Mouse (Mus musculus) adrenal gland, adult 18-20 months (tissue): Measurements from ENCODE around the gene Rce1. TPM values are rescaled to one million over a fixed set of nuclear protein-coding genes. Genes with fewer than 3 reads are reported as not detected.

Experiments
- DNase-seq, 2 experiments: peaks; one replicate each; pipeline ENCODE4 v3.0.0; 2021 to 2022; ENCODE audit warnings: low spot score in 2 of 2
- long read RNA-seq, 2 experiments: library from polyadenylated mRNA; stranded (forward); transcript quantifications; one replicate each; pipeline ENCODE4 v2.0.0; 2021
- total RNA-seq, 2 experiments: library from RNA; stranded (reverse); gene quantifications; 1 replicate in 1 of 2; 2 replicates in 1 of 2; pipeline ENCODE4 v1.2.3; 2021

Gene Rce1
- total RNA-seq: 10 to 100 TPM; 34.1 to 38.1 TPM
- long read RNA-seq, experiment 1, transcript Rce1-201 (8 exons, 1,425 nt): major isoform, 8 of 27 reads
- long read RNA-seq, experiment 1, partial matches to known transcripts: 3 of 27 reads
- long read RNA-seq, experiment 1, other reads (novel, unspliced or antisense): 9 of 27 reads
- long read RNA-seq, experiment 2, transcript Rce1-201 (8 exons, 1,425 nt): major isoform, 34 of 74 reads
- long read RNA-seq, experiment 2, partial matches to known transcripts: 7 of 74 reads
- long read RNA-seq, experiment 2, other reads (novel, unspliced or antisense): 23 of 74 reads

DNA sequence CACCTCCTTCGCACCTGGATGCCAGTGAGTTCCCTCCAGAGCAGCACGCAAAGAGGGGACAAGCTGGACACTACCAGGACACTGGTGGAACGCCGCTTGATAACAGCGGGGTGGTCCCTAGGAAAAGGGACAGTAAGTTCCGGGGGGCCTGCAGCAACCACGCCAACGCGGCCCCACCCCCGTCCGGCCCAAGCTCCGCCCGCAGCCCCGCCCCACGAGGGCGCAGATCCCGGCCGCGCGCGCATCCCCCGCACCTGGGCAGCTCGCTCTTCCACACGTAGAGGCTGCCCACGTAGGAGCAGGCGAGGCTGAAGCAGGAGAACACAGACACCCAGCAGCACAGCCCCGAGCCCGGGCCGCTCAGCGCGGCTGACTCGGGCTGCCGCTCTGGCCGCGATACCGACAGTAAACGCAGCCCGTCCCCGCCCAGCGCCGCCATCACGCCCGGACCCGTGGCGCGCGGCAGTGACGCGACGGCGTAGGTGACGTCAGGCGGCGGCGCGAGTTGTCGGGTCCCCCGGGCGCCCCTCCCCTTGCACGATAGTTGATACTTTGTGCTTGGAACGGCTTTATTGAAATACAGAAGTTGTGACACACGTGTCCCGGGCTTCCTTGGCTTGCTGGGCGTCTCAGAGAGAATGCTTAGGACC is at the start of gene Rce1:
TSS of gene Rce1 (minus strand) at position 463 of the 650 bp plus-strand sequence.
- DNase-seq: peak; percentile 92 to 93

DNA sequence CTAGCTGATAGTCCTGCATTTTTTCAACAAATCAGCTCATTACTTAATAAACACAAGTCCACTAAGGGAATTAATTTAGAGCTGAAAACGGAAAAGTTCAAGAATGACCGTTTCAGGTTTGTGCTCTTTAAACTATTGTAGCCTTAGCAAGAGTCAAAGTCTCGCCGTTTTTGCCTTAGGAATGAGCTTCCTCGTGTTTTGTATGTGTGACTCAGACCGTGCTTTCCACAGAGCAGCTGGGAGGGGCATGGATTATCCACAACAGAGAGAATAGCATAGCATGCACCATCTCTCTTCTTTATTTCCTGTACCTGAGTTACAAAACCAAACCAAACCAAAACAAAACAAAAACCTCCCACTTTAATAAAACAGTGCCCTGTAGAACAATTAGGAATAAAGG is 47.0 kb upstream of the Rce1 start:
- no peak for DNase-seq

DNA sequence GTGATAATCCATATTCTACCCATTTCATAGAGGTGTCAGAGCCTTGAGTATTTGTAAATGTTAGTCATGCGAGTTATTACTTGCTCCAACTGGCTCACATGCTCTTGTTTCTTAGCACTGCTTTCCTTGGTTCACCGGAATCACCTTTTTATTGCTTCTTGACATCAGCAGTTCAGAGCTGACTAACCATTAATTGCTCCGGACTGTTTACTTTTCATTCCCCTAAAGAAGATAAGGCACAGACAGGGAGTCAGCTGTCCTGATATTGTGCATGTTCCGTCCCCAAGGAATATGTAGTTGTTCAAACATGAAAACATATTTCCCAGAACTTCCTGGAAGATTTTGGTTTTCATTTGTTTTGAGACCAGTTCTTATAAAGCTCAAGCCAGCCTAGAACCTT is 45.3 kb upstream of the Rce1 start:
- DNase-seq: no peak

DNA sequence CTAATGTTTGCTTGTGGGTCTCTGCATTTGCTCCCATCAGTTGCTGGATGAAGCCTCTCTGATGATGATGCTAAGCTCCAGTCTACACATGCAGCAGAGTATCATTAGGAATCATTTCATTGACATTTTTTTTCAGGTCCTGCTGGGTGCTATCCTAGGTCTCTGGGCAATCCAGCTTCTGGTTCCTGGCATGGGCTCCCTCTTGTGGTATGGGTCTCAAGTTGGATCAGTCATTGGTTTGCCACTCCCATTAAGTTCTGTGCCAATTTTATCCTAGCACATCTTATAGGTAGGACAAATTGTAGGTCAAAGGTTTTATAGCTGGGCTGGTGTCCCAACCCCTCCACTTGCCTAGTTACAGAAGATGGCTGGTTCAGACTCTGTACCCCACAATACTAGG is 41.4 kb upstream of the Rce1 start:
- no peak for DNase-seq

DNA sequence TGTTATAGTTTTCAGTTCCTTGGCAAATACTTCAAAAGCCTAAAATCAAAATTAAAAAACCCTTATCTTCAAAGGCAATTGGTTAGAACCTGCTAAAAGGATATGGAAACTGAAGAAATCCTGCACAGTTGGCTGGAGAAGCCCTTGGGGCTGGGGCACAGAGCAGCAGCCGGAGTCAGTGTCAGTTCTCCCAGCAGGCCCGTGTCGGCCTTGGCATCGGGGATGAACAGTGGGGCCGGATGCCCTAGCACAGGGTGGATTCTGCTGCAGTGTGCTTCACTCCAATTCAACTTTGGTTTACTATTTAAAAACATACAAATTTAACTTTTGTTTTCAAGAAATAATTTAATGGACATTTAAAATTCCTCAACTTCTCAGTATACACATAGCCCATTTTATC is 32.7 kb upstream of the Rce1 start:
- DNase-seq: no peak

DNA sequence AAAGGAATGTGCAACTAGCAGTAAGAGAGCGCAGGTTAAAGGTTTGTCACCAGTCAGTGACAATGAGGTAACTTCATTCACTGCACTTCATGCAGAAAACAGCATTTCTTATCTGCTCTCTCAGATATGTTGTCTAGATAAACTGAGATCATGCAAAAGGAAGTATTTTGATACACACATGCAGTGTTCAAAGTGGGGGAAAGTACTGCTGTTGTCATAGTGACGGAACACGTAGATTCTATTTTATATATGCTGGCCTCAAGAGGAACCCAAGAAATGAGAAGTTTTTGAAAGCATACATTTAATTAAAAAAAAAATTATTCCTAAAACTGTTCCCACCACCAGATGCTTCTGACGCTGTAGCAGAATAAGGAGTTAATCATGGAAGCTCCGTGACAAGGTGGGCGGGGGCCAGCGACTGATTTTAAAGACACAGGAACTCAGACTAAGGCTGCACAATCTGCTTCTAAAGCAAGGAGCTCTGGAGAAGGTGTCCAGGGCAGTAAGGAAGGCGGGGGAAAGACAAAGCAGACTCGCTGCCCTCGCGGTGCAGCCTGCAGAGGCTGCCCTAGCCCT is 21.6 kb upstream of the Rce1 start:
- no peak for DNase-seq

DNA sequence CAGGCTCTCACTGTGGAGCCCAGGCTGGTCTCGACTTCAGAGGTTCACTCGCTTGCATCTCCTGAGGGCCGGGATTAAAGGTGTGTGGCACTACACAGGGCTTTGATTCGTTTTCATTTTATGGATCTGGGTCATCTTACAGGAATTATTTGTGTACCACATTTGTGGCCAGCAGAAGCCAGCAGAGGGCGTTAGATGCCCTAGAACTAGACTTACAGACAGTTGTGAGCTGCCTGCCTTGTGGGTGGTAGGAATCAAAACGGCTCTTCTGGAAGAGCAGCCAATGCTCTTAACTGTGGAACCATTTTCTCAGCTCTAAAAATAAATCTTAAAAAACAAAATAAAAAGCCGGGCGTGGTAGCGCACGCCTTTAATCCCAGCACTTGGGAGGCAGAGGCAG is 18.8 kb upstream of the Rce1 start:
- DNase-seq: no peak

DNA sequence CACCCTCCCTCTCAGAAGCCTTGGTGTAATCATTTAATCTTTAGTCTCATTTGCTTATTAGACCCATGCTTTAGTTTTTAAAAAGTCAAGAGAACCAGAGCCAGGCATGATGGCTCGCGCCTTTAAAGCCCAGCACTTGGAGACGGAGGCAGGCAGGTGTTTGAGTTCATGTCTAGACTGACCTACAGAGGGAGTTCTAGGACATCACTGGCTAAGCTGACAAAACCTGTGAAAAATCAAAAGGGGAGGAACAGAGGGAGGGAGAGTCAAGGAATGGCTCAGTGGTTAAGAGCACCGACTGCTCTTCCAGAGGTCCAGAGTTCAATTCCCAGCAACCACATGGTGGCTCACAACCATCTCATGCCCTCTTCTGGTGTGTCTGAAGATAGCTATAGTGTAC is 10.5 kb upstream of the Rce1 start:
- DNase-seq: no peak

DNA sequence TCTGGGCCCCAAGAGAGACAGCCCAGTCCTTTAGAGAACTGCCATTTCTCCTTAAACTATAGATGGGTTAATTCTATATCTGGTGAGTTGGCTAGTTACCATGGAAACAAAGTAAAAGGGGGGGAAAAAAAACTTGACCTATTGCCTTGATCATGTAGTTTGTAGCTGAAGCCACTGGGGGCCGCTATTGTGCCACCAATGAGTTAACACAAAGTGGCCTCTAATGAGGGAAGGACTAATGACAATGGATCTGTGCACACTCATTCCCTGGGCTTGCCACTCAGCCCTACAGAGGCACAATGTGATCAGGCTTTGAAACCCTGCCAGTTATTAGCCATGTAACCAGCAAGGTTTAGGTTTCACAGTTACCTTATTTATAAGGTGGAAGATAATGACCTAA is 3.4 kb upstream of the Rce1 start:
- peak; percentile 63 to 66 for DNase-seq

DNA sequence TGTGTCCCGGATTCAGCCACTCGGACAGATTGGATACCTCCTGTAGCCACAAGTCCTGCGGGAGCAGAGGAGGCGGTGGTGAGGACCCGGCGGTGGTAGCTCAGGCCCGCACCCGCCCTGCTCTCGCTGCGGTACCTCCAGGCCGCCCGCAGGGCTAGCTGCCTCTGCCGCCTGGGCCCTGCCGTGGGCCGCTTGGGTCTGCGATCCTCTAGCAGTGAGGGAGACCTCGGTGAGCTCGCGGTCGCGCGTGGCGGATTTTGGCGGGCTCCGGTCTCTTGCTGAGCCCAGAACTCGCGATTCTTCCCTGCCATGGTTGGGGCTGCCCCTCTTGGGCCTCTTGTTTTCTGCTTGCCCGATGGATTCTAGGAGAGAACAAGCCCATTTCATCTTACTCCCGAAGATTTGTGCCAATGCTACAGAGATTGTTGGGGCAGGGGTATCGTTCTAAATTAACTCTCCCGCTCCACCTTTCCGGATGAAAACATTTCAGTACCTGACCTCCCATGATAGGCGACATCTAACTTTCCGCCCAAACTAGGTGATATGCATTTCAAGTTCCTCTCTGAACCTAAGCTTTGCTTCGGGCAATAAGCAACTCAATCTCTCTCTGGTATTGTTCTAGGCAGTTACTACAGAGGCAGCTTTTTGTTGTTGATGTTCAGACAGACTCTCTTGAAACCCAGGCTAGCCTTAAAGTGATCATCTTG is 541 bp upstream of the Rce1 start:
- DNase-seq: no peak

DNA sequence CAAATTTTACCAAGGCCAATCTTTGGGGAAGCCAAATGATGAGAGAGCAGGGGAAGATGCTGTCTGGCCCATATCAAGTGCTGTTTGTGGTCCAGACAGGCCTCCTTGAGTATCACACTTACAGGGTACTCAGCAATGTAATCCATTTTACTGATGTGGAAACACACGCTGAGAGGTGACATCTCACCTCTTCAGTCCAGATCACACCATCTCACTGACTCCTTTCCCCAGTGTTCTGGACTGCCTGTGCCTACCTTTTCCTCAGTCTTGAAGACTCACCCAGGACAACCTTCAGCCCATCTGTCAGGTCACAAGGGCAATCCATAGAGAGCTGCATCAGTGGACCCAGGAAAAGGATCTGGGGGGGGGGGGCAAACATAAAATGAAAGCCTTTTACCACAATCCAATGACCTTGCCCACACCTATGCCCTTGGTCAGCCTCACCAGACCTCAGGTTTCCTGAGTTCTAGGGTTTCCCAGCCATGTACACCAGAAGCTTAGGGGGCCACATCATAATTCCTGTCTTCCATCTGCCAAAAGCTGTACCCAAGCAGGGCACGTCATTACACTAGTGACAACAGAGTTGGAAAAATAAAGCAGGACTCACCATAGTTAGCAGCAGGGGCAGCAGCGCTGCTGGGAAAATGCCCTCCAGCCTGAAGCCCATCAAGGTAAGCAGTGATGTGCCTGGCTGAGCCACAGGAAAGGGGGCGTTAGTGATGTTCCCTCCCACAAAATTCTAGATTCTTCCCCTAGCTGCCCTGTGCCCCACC is 849 bp downstream of the Rce1 start:
- no peak for DNase-seq

DNA sequence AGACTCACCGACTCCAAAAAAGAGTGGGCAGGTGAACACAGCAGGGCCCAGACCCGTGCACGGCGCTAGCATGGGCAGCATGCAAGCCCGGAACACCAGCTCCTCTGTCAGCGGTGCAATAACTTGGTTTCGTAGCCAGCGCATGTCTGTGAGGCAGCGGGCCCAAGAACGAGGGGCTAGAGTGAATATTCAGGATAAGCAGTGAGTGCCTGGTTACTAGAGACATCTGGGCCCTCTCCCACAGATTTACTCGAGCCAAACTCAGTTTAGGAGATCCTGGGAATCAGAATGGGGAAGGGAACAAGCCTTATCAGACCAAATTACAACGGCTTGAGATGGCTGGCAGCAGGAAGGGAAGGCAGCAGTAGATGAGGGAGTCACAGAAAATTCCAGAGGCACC is 1.4 kb downstream of the Rce1 start:
- no peak for DNase-seq

DNA sequence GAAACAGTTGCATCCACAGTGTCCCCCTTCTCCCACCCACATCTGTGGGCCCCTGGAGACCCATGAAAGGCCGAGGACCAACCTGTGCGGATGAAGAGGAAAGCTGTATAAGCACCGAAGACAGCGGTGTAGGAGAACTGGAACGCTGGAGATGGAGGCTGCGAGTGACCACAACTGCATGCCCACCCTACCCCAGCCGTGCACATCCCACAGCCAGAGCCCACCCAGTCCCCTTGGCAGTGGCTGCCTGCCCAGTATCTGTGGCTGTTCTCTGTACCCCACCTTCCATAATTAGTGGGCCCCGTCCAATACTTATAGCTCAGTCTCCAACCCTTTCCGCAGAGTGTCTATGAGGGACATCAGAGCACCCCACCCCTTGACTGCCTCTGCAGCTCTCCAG is 2.0 kb downstream of the Rce1 start:
- no peak for DNase-seq

DNA sequence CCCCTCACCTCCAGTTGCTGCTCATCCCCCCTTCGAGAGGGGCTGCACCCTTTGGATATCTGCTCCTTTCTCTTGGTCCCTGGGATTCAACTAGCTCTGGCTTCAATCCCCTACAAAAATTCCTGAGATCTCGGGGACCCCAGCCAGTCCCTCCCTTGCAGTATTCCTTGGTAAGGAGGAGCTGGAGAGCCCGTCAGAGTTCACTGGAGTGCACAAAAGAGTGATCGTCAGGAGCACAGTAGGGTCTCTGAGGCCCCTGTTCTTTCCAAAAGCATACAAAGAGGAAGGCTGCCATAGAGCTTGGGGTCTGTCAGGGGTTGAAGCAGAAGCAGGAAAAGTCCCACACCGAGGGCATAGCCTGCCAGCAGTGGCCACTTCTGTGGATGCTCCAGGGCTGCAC is 2.7 kb downstream of the Rce1 start:
- DNase-seq: no peak

DNA sequence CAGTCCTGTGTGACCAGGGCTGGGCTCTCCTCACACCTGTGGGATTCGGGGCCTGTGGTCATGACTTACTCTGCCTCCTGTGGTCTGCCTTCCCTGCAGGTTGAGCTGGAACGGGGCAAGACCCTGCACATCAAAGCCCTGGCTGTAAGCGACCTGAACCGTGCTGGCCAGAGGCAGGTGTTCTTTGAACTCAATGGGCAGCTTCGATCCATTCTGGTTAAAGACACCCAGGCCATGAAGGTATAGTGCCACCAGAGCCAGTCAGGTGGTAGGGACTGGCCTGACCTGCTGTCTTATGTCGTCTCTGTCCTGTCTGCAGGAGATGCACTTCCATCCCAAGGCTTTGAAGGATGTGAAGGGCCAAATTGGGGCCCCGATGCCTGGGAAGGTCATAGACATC is 4.7 kb downstream of the Rce1 start:
- DNase-seq: no peak

DNA sequence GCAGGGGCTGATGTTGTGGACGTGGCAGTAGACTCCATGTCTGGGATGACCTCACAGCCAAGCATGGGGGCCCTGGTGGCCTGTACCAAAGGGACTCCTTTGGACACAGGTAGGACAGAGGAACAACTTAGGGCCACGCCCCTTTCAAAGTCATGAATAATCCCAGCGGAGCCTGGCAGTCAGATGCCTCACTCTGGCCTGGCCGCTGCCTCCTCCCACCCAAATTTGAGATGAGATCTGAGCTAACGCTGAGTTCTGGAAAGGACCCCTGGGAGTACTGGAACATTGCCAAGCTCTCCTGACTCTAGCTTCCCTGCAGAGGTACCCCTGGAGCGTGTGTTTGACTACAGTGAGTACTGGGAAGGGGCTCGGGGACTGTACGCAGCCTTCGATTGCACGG is 6.0 kb downstream of the Rce1 start:
- no peak for DNase-seq

DNA sequence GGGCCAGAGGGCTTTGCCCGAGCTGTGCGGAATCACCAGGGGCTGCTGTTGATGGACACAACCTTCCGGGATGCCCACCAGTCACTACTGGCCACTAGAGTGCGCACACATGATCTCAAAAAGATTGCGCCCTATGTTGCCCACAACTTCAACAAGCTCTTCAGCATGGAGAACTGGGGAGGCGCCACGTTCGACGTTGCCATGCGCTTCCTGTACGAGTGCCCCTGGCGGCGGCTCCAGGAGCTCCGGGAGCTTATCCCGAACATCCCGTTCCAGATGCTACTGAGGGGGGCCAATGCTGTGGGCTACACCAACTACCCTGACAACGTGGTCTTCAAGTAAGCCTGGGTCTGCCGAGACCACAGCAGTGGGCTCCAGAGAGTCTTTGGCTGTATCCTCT is 7.3 kb downstream of the Rce1 start:
- DNase-seq: peak in 1 of 2 experiments; percentile 18

DNA sequence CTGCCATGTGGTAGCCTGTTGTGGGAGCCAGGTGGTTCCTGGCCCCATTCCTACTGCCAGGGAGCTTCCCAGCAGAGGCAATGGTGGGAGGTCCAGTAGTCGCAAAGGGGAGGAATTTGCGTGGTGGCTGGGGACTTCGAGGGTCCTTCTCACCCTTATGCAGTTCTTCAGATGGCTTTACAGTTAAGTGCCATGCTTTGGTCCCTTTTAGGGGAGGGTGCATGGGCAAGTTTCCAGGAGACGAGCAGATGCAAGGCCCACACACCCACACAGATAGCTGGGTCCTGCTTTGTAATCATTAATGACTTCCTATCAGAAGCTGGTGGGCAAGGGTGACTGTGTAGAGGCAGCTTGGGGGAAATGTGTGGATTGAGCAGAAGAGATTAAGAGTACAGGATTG is 8.9 kb downstream of the Rce1 start:
- DNase-seq: peak in 1 of 2 experiments; percentile 20

DNA sequence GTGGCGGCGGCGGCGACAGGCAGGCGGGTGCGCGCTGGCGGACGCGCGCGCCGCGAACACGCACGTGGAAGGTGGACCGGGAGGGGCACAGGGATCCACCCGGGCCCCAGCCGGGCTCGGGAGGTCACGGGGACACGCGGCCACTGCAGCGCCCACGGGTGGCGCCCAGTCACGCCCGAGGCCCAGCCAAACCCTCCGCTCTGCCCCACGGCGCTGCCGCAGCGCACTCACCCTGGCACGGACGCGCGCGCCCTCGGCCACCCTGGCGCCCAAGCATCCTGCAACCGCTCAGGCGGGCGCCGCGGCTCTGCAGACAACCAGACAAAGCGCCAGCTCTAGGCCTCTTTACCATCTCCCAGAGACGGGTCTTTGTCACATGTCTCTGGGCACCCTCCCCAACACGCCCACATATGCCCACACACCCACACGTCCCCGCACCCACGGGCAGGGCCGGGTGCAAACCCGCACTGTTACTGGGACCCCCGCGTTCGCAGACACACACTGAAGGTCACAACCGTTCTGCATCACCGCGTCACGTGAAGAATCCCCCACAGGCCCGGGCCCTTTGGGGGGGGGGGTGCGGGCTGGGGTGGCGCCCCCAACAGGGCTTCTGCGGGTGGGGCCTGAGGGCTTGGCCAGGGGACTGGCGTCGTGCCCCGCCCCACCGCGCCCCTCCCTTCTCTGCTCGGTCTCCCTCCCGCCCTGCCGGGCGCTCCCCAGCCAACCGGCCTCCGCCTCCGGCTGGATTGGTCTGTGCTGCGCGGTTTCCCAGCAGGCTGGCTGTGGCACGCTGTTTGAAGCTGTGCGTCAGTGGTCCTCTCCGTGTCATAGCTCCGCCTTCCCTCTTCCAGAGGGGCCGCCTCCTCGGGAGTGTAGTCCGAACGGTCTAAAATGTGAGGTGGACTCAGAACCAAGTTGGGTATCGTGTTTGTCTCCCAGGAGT is 10.0 kb downstream of the Rce1 start, which contains the start of gene Lrfn4:
TSS of gene Lrfn4 (minus strand) at position 517 of the 943 bp plus-strand sequence.
- DNase-seq: peak; percentile 57 to 71
